12 mouse cellular contexts compared by ENCODE assay signal in the genomic region with DNA sequence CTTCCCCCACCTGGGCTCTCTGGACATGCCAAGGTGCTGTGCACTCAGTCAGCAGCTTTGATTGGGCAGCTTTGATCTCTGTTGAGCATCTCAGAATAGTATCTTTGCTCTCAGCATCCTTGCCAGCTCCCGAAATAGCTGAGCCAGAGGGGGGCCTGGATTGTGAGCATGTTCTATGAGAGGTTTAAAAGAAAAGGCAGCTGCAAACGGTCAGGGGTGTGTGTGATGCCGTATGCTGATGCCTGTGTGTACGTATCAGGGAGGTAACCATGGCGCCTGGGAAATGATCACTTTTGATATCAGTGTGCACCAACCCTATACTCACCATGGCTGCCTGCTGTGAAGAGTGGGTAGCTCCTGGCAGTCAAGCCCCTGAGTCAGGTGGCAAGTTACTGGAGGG.
A peak's percentile ranks its signal among the peaks of the same experiment; 100 is the strongest.
DNase-seq lines count a peak whose midpoint lies in the region; ATAC-seq and TF ChIP-seq lines count a peak whose summit lies in the region.
"Had no signal": no experiment of that assay in that cellular context is flagged by ENCODE, and none has a peak within 500 bp of the region (broad histone marks: within the 10 kb centered on the region; RNA-seq: fewer than 3 reads in every experiment).

No protein-coding gene starts in this region.

- no peak overlapping the region for H3K4me2 ChIP-seq in forebrain, embryonic 13.5 days
- H3K4me2 ChIP-seq in hindbrain, embryonic 16.5 days (ENCODE audit: low read length), result no peak overlapping the region
- no peak overlapping the region for H3K4me2 ChIP-seq in hindbrain, embryonic 14.5 days (replicated peaks)
- H3K4me2 ChIP-seq: lung, embryonic 14.5 days had no signal

- H3K36me3 ChIP-seq in forebrain, embryonic 13.5 days (ENCODE audit: poor library complexity, severe bottlenecking), result no peaks in the 10 kb centered on the region
- no peaks in the 10 kb centered on the region for H3K36me3 ChIP-seq in forebrain, embryonic 10.5 days (replicated peaks)
- H3K36me3 ChIP-seq in hindbrain, embryonic 16.5 days (ENCODE audit: control insufficient read depth, insufficient read depth, low read length), result no peaks in the 10 kb centered on the region
- H3K36me3 ChIP-seq in hindbrain, embryonic 14.5 days (replicated peaks; ENCODE audit: control insufficient read depth, insufficient read depth), result no peaks in the 10 kb centered on the region
- H3K36me3 ChIP-seq in thymus, adult 2 months (ENCODE audit: control insufficient read depth, insufficient read depth, low read length), result no peaks in the 10 kb centered on the region

- H3K9ac ChIP-seq in forebrain, embryonic 13.5 days, result no peak overlapping the region
- H3K9ac ChIP-seq in hindbrain, embryonic 16.5 days (ENCODE audit: low read depth, low read length), result no peak overlapping the region
- H3K9ac ChIP-seq in hindbrain, embryonic 14.5 days, result no peak overlapping the region
- H3K9ac ChIP-seq: lung, embryonic 14.5 days had no signal

- H3K4me3 ChIP-seq in forebrain, embryonic 13.5 days, result no peak overlapping the region
- no peak overlapping the region for H3K4me3 ChIP-seq in forebrain, embryonic 10.5 days
- H3K4me3 ChIP-seq in hindbrain, embryonic 16.5 days (ENCODE audit: low read length), result no peak overlapping the region
- H3K4me3 ChIP-seq in hindbrain, embryonic 14.5 days (replicated peaks; ENCODE audit: low read length), result no peak overlapping the region
- no peak overlapping the region for H3K4me3 ChIP-seq in thymus, adult 2 months (ENCODE audit: control insufficient read depth, insufficient read depth, low read length)

- DNase-seq in forebrain, embryonic 10.5 days (ENCODE audit: extremely low spot score, low spot score), result no peak
- DNase-seq in hindbrain, embryonic 14.5 days (ENCODE audit: low spot score), result no peak
- DNase-seq in Muller cell, postnatal 12 days (ENCODE audit: inconsistent ontology term), result peak; percentile 62
- peak; percentile 78 to 81 for DNase-seq in cerebellum, postnatal 25 days
- DNase-seq in thymus, adult 2 months, result no peak
- no peak for DNase-seq in thymus, postnatal 0 days (ENCODE audit: low spot score)
- DNase-seq: adrenal gland, postnatal 25 days; heart, postnatal 36 days; kidney, adult 8-10 months had no signal

- no peak; the same call in 1 of the 2 replicates for ATAC-seq in forebrain, embryonic 13.5 days
- ATAC-seq in hindbrain, embryonic 16.5 days, result no peak
- ATAC-seq in hindbrain, embryonic 14.5 days (ENCODE audit: low FRiP score), result no peak

- peak overlapping the region; percentile 11; the same call in 1 of the 2 replicates for H3K27ac ChIP-seq in forebrain, embryonic 13.5 days
- H3K27ac ChIP-seq in forebrain, embryonic 10.5 days, result no peak overlapping the region
- peak overlapping the region; percentile 1; the same call in 1 of the 2 replicates for H3K27ac ChIP-seq in hindbrain, embryonic 16.5 days (ENCODE audit: low read depth, low read length)
- H3K27ac ChIP-seq in hindbrain, embryonic 14.5 days, result no peak overlapping the region
- H3K27ac ChIP-seq in thymus, adult 2 months (ENCODE audit: control insufficient read depth, insufficient read depth, low read length), result no peak overlapping the region

- no peak for TF ChIP-seq CTCF in thymus, adult 2 months (IDR thresholded peaks at IDR 0.05; ENCODE audit: borderline replicate concordance, control insufficient read depth, extremely low read depth, insufficient read depth, low read length, poor library complexity)

- H3K9me3 ChIP-seq in forebrain, embryonic 13.5 days (replicated peaks), result no peaks in the 10 kb centered on the region
- H3K9me3 ChIP-seq in forebrain, embryonic 10.5 days, result no peaks in the 10 kb centered on the region
- no peaks in the 10 kb centered on the region for H3K9me3 ChIP-seq in hindbrain, embryonic 16.5 days (ENCODE audit: control insufficient read depth, low read length)
- no peaks in the 10 kb centered on the region for H3K9me3 ChIP-seq in hindbrain, embryonic 14.5 days (ENCODE audit: control insufficient read depth, low read length)

- TF ChIP-seq POLR2A in thymus, adult 2 months (IDR thresholded peaks at IDR 0.05; ENCODE audit: control insufficient read depth, extremely low read depth, insufficient read depth, low read length, poor library complexity), result no peak

- peaks cover 10% of the 10 kb centered on the region for H3K4me1 ChIP-seq in forebrain, embryonic 13.5 days
- H3K4me1 ChIP-seq in forebrain, embryonic 10.5 days, result peaks cover 6% of the 10 kb centered on the region
- H3K4me1 ChIP-seq in hindbrain, embryonic 16.5 days (ENCODE audit: control insufficient read depth, insufficient read depth, low read depth, low read length), result peaks cover 26% of the 10 kb centered on the region
- H3K4me1 ChIP-seq in hindbrain, embryonic 14.5 days (replicated peaks; ENCODE audit: control insufficient read depth, insufficient read depth, low read length), result peaks cover 20% of the 10 kb centered on the region
- H3K4me1 ChIP-seq in thymus, adult 2 months (replicated peaks; ENCODE audit: control insufficient read depth, insufficient read depth, low read length), result no peaks in the 10 kb centered on the region

- WGBS in forebrain, embryonic 13.5 days, result 58% methylated on average over 5 of the region's 5 CpGs
- WGBS in forebrain, embryonic 10.5 days, result 76% methylated on average over 5 of the region's 5 CpGs
- WGBS in hindbrain, embryonic 16.5 days, result 27% methylated on average over 5 of the region's 5 CpGs
- WGBS in hindbrain, embryonic 14.5 days, result 52% methylated on average over 5 of the region's 5 CpGs
- WGBS in thymus, adult 2 months, result 89% methylated on average over 5 of the region's 5 CpGs

- H3K27me3 ChIP-seq in forebrain, embryonic 13.5 days, result no peaks in the 10 kb centered on the region
- no peaks in the 10 kb centered on the region for H3K27me3 ChIP-seq in forebrain, embryonic 10.5 days (ENCODE audit: poor library complexity, severe bottlenecking)
- H3K27me3 ChIP-seq in hindbrain, embryonic 16.5 days (replicated peaks; ENCODE audit: control insufficient read depth, insufficient read depth, low read length), result no peaks in the 10 kb centered on the region
- H3K27me3 ChIP-seq in hindbrain, embryonic 14.5 days (ENCODE audit: control insufficient read depth, insufficient read depth, low read length), result no peaks in the 10 kb centered on the region
- H3K27me3 ChIP-seq in thymus, adult 2 months (ENCODE audit: control insufficient read depth, insufficient read depth, low read length), result no peaks in the 10 kb centered on the region

Comparison
In these comparisons a context has a peak if more than half of its experiments do, and no peak if none do; other contexts are left out.
1. H3K27ac ChIP-seq: peak in forebrain, embryonic 13.5 days (single experiment) and hindbrain, embryonic 16.5 days (single experiment); none in forebrain, embryonic 10.5 days (single experiment), hindbrain, embryonic 14.5 days (single experiment) and thymus, adult 2 months (single experiment).
2. DNase-seq: peak in Muller cell, postnatal 12 days (single experiment) and cerebellum, postnatal 25 days (2 of 2); none in forebrain, embryonic 10.5 days (single experiment), hindbrain, embryonic 14.5 days (single experiment), thymus, adult 2 months (single experiment) and thymus, postnatal 0 days (single experiment).